Mouse (Mus musculus) liver, embryonic 15.5 days (tissue): ENCODE measurements around the gene Dmrt2. TPM values are rescaled to one million over a fixed set of nuclear protein-coding genes. Genes with fewer than 3 reads are reported as not detected.

Experiments
- ATAC-seq: fragments of 200-750 bp; cut with Nextera tagmentation; 2 replicates; pipeline ENCODE4 v1.8.0; 2017; ENCODE audit warnings: moderate number of reproducible peaks, mild to moderate bottlenecking, moderate library complexity; ENCODE audit not compliant: insufficient read depth
- H3K27ac ChIP-seq: fragments of 300-500 bp; sonication (generic); replicated peaks from 2 replicates; pipeline ENCODE4 v1.5.1; 2015; ENCODE audit warnings: mild to moderate bottlenecking, inconsistent platforms
- H3K27me3 ChIP-seq: fragments of 300-500 bp; sonication (generic); 2 replicates; pipeline ENCODE4 v1.6.1; 2015; ENCODE audit warnings: mild to moderate bottlenecking, inconsistent platforms
- H3K36me3 ChIP-seq: fragments of 300-500 bp; sonication (generic); replicated peaks from 2 replicates; pipeline ENCODE4 v1.6.1; 2015; ENCODE audit warnings: moderate library complexity, mild to moderate bottlenecking, inconsistent platforms
- H3K4me1 ChIP-seq: fragments of 300-500 bp; sonication (generic); replicated peaks from 2 replicates; pipeline ENCODE4 v1.6.1; 2015; ENCODE audit warnings: inconsistent platforms
- H3K4me2 ChIP-seq: fragments of 300-500 bp; sonication (generic); 2 replicates; pipeline ENCODE4 v1.6.1; 2015; ENCODE audit warnings: moderate library complexity, mild to moderate bottlenecking, inconsistent platforms
- H3K4me3 ChIP-seq: fragments of 300-500 bp; sonication (generic); replicated peaks from 2 replicates; pipeline ENCODE4 v1.5.1; 2015; ENCODE audit warnings: mild to moderate bottlenecking, inconsistent platforms
- H3K9ac ChIP-seq: fragments of 300-500 bp; sonication (generic); 2 replicates; pipeline ENCODE4 v1.6.1; 2015; ENCODE audit warnings: moderate library complexity, mild to moderate bottlenecking, inconsistent platforms
- H3K9me3 ChIP-seq: fragments of 300-500 bp; sonication (generic); replicated peaks from 2 replicates; pipeline ENCODE4 v1.6.1; 2016; ENCODE audit warnings: inconsistent platforms
- WGBS: fragments of 180-500 bp; shearing (Covaris S2); methylation state at CpG from one replicate; pipeline ENCODE4 v1.1.7; 2015; ENCODE audit warnings: mixed read lengths; ENCODE audit not compliant: insufficient replicate concordance; 5-methylcytosine and 5-hydroxymethylcytosine counted together
- polyA plus RNA-seq: library from polyadenylated mRNA; unstranded; fragments of >200 nt; fragmentation: Nextera tagmentation; extraction: Ambion mirVana; gene quantifications from 2 replicates; pipeline ENCODE4 v1.2.1, GENCODE M21; 2015

Gene Dmrt2
- polyA plus RNA-seq, 1 experiment from 2014 or later: 0.51 TPM

GRCm38 (mm10) chr19:25713382-25713781, 41.2 kb downstream of the Dmrt2 start:
- no peaks in the 10 kb centered on the region for H3K36me3 ChIP-seq
- no peak overlapping the region for H3K4me3 ChIP-seq
- H3K27me3 ChIP-seq: no peaks in the 10 kb centered on the region
- WGBS: 9% methylated on average over 8 of the region's 8 CpGs
- no peaks in the 10 kb centered on the region for H3K9me3 ChIP-seq
- no peak overlapping the region for H3K27ac ChIP-seq
- H3K4me2 ChIP-seq: no peak overlapping the region
- H3K4me1 ChIP-seq: no peaks in the 10 kb centered on the region
- no peak overlapping the region for H3K9ac ChIP-seq
- ATAC-seq: no peak

DNA sequence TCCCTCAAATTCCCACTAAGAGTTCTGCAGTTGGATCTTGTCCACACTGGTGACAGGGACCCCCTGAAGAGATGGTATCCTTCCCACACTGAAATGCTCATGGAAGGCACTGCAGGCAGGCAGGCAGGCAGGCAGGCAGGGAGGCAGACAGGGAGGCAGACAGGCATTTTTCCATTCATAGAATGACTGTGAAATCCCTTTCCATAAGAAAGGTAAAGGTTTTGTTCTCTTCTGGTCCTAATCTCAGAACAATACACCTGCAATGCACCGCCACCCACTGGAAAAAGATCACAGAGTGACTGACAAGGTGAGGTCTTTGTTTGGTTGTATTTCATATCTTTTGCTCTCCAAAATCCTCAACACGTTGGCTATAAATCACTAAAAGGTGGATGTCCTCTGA, 42.7 kb downstream of the Dmrt2 start:
- H3K27ac ChIP-seq: no peak overlapping the region
- H3K27me3 ChIP-seq: no peaks in the 10 kb centered on the region
- WGBS: 45% methylated on average over 2 of the region's 2 CpGs
- no peaks in the 10 kb centered on the region for H3K36me3 ChIP-seq
- ATAC-seq: no peak
- H3K4me2 ChIP-seq: no peak overlapping the region
- H3K4me1 ChIP-seq: no peaks in the 10 kb centered on the region
- H3K9ac ChIP-seq: no peak overlapping the region
- no peaks in the 10 kb centered on the region for H3K9me3 ChIP-seq
- H3K4me3 ChIP-seq: no peak overlapping the region

- Histone ChIP-seq H3K27ac (no peak overlapping the region), H3K4me3 (no peak overlapping the region), H3K4me2 (no peak overlapping the region), H3K4me1 (no peaks in the 10 kb centered on the region), H3K36me3 (no peaks in the 10 kb centered on the region), H3K9ac (no peak overlapping the region), H3K27me3 (no peaks in the 10 kb centered on the region), H3K9me3 (no peaks in the 10 kb centered on the region)
- ATAC-seq: no peak
- 14% methylated on average over 5 of the region's 5 CpGs for WGBS
Observed at GRCm38 (mm10) chr19:25722616-25723015, 50.4 kb downstream of the Dmrt2 start.

Other genes starting within 250 kb of the Dmrt2 start
- not detected in 2 replicates for gene Dmrt1, start 166.8 kb upstream of the Dmrt2 start, polyA plus RNA-seq
- gene Dmrt3, start 62.1 kb upstream of the Dmrt2 start, polyA plus RNA-seq: not detected in 2 replicates